Mouse (Mus musculus) small intestine, adult 2 months (tissue): ENCODE data around the gene Bst2.

Experiments
- CTCF ChIP-seq: fragments of 200-500 bp; IDR thresholded peaks from 2 replicates; pipeline ENCODE4 v1.5.1; 2012; ENCODE audit warnings: low read depth, mild to moderate bottlenecking, control low read depth, inconsistent platforms, low read length, moderate library complexity, mixed read lengths; ENCODE audit not compliant: insufficient replicate concordance, insufficient read length; ENCODE audit errors: extremely low read depth
- POLR2A ChIP-seq: fragments of 200-500 bp; IDR thresholded peaks from 2 replicates; pipeline ENCODE4 v1.6.1; 2012; ENCODE audit warnings: low read depth, mild to moderate bottlenecking, control low read depth, inconsistent platforms, low read length, moderate library complexity

DNA sequence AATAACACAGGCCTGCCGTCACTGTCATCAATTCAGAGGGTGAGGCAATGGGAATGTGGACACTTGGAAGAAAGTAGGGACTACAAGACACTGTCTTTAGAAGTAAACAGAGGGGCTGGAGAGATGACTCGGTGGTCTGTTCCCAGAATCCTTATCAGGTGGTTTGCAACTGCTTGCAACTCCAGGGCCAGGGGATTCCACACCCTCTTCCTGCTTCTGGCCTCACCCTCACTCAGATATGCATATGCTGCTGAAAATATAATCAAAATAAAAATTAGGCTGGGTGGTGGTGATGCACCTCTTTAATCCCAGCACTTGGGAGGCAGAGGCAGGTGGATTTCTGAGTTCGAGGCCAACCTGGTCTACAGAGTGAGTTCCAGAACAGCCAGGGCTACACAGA is 22.8 kb upstream of the Bst2 start:
- TF ChIP-seq POLR2A (no peak), CTCF (no peak)
